Mouse (Mus musculus) MEL (cell line): ENCODE measurements around the gene Rab24. TPM values are rescaled to one million over a fixed set of nuclear protein-coding genes. Genes with fewer than 3 reads are reported as not detected.
A peak's percentile ranks its signal among the peaks of the same experiment; 100 is the strongest.

Source experiments
- DNase-seq: peaks from one replicate; pipeline ENCODE4 v3.0.0; 2011; ENCODE audit warnings: low read depth, low spot score
- H3K27ac ChIP-seq: 2 replicates; pipeline ENCODE4 v1.5.1; 2012; ENCODE audit warnings: low read depth, mild to moderate bottlenecking, control low read depth, low read length, moderate library complexity; ENCODE audit not compliant: control insufficient read depth
- H3K27me3 ChIP-seq, 2 experiments: fragments of 150-350 bp in 1 of 2; sonication (generic) in 1 of 2; 2 replicates each; pipeline ENCODE4 v1.6.1; 2012; ENCODE audit warnings: low read length in 2 of 2, mild to moderate bottlenecking in 2 of 2, improper control_type of control experiment in 1 of 2, moderate library complexity in 1 of 2; ENCODE audit not compliant: insufficient read depth in 2 of 2, control insufficient read depth in 1 of 2
- H3K36me3 ChIP-seq, 2 experiments: 2 replicates each; pipeline ENCODE4 v1.6.1; 2012 to 2014; ENCODE audit warnings: low read length in 2 of 2, improper control_type of control experiment in 1 of 2, inconsistent platforms in 1 of 2, mild to moderate bottlenecking in 1 of 2; ENCODE audit not compliant: insufficient read depth in 2 of 2, control insufficient read depth in 1 of 2
- H3K4me1 ChIP-seq, 2 experiments: fragments of 150-350 bp in 1 of 2; sonication (generic) in 1 of 2; 2 replicates each; pipeline ENCODE4 v1.6.1; 2012; ENCODE audit warnings: low read length in 2 of 2, improper control_type of control experiment in 1 of 2, mild to moderate bottlenecking in 1 of 2; ENCODE audit not compliant: insufficient read depth in 2 of 2, control insufficient read depth in 1 of 2
- H3K4me3 ChIP-seq, 2 experiments: fragments of 150-350 bp in 1 of 2; sonication (generic) in 1 of 2; 2 replicates each; pipeline ENCODE4 v1.5.1; 2012; ENCODE audit warnings: low read depth in 2 of 2, low read length in 2 of 2, mild to moderate bottlenecking in 2 of 2, moderate library complexity in 2 of 2, control low read depth in 1 of 2, improper control_type of control experiment in 1 of 2; ENCODE audit not compliant: control insufficient read depth in 1 of 2, insufficient read depth in 1 of 2
- H3K79me2 ChIP-seq: 2 replicates; pipeline ENCODE4 v1.6.1; 2012; ENCODE audit warnings: mild to moderate bottlenecking, low read length, moderate library complexity; ENCODE audit not compliant: control insufficient read depth, poor library complexity, insufficient read depth
- H3K9ac ChIP-seq: 2 replicates; pipeline ENCODE4 v1.6.1; 2012; ENCODE audit warnings: low read depth, mild to moderate bottlenecking, control low read depth, low read length, moderate library complexity; ENCODE audit not compliant: control insufficient read depth, poor library complexity, severe bottlenecking
- H3K9me3 ChIP-seq: fragments of 150-350 bp; sonication (generic); replicated peaks from 2 replicates; pipeline ENCODE4 v1.6.1; 2012; ENCODE audit warnings: mild to moderate bottlenecking, low read length, improper control_type of control experiment, moderate library complexity; ENCODE audit not compliant: insufficient read depth
- BHLHE40 ChIP-seq: IDR thresholded peaks from 2 replicates; pipeline ENCODE4 v1.6.1; 2012; ENCODE audit warnings: low read depth, mild to moderate bottlenecking, inconsistent platforms, low read length, improper control_type of control experiment, borderline replicate concordance
- CHD1 ChIP-seq: IDR thresholded peaks from 2 replicates; pipeline ENCODE4 v1.6.1; 2012; ENCODE audit warnings: low read depth, mild to moderate bottlenecking, inconsistent platforms, low read length, improper control_type of control experiment
- CHD2 ChIP-seq: IDR thresholded peaks from 2 replicates; pipeline ENCODE4 v1.6.1; 2011; ENCODE audit warnings: low read length, improper control_type of control experiment
- CTCF ChIP-seq, 3 experiments: IDR thresholded peaks in 2 of 3; conservative IDR thresholded peaks in 1 of 3; 2 replicates each; pipeline ENCODE4 v1.5.1; 2011 to 2012; ENCODE audit warnings: low read length in 3 of 3, low read depth in 2 of 3, mild to moderate bottlenecking in 2 of 3, improper control_type of control experiment in 1 of 3, inconsistent platforms in 1 of 3, mixed read lengths in 1 of 3, moderate library complexity in 1 of 3; ENCODE audit not compliant: control insufficient read depth in 1 of 3, insufficient read depth in 1 of 3, poor library complexity in 1 of 3, severe bottlenecking in 1 of 3
- EP300 ChIP-seq, 2 experiments: IDR thresholded peaks; 2 replicates each; pipeline ENCODE4 v1.6.1; 2011; ENCODE audit warnings: improper control_type of control experiment in 2 of 2, low read length in 2 of 2, low read depth in 1 of 2, mild to moderate bottlenecking in 1 of 2
- GABPA ChIP-seq: IDR thresholded peaks from 2 replicates; pipeline ENCODE4 v1.6.1; 2012; ENCODE audit warnings: low read depth, mild to moderate bottlenecking, inconsistent platforms, low read length, improper control_type of control experiment, moderate library complexity
- JUND ChIP-seq: IDR thresholded peaks from 2 replicates; pipeline ENCODE4 v1.6.1; 2011; ENCODE audit warnings: low read depth, mild to moderate bottlenecking, improper control_type of control experiment, low read length
- KAT2A ChIP-seq: conservative IDR thresholded peaks from 2 replicates; pipeline ENCODE4 v1.6.1; 2012; ENCODE audit warnings: low read depth, low read length, improper control_type of control experiment, inconsistent platforms
- MAFK ChIP-seq: IDR thresholded peaks from 2 replicates; pipeline ENCODE4 v1.6.1; 2011; ENCODE audit warnings: low read depth, mild to moderate bottlenecking, low read length, improper control_type of control experiment, borderline replicate concordance
- MAX ChIP-seq: IDR thresholded peaks from 2 replicates; pipeline ENCODE4 v1.6.1; 2011; ENCODE audit warnings: low read length, improper control_type of control experiment
- MEF2A ChIP-seq: IDR thresholded peaks from 2 replicates; pipeline ENCODE4 v1.6.1; 2014; ENCODE audit warnings: low read depth, mild to moderate bottlenecking, inconsistent platforms, low read length, improper control_type of control experiment; ENCODE audit not compliant: poor library complexity, insufficient replicate concordance, severe bottlenecking; ENCODE audit errors: extremely low read depth
- MYB ChIP-seq: IDR thresholded peaks from 2 replicates; pipeline ENCODE4 v1.6.1; 2011; ENCODE audit warnings: mild to moderate bottlenecking, low read depth, low read length, improper control_type of control experiment
- MYC ChIP-seq: IDR thresholded peaks from 2 replicates; pipeline ENCODE4 v1.6.1; 2011; ENCODE audit warnings: low read depth, mild to moderate bottlenecking, low read length, improper control_type of control experiment, moderate library complexity
- NELFE ChIP-seq: IDR thresholded peaks from 2 replicates; pipeline ENCODE4 v1.6.1; 2011; ENCODE audit warnings: low read depth, low read length, improper control_type of control experiment
- NRF1 ChIP-seq: IDR thresholded peaks from 2 replicates; pipeline ENCODE4 v1.6.1; 2014; ENCODE audit warnings: low read depth, mild to moderate bottlenecking, inconsistent platforms, low read length, improper control_type of control experiment, moderate library complexity; ENCODE audit not compliant: poor library complexity, insufficient read depth, severe bottlenecking
- POLR2AphosphoS2 ChIP-seq: IDR thresholded peaks from 2 replicates; pipeline ENCODE4 v1.6.1; 2011; ENCODE audit warnings: low read length, improper control_type of control experiment
- RAD21 ChIP-seq: IDR thresholded peaks from 2 replicates; pipeline ENCODE4 v1.6.1; 2011; ENCODE audit warnings: mild to moderate bottlenecking, low read depth, low read length, improper control_type of control experiment
- SMC3 ChIP-seq: IDR thresholded peaks from 2 replicates; pipeline ENCODE4 v1.6.1; 2011; ENCODE audit warnings: low read depth, low read length, improper control_type of control experiment
- TBP ChIP-seq: IDR thresholded peaks from 2 replicates; pipeline ENCODE4 v1.8.0; 2011; ENCODE audit warnings: low read depth, low read length, improper control_type of control experiment
- USF1 ChIP-seq: IDR thresholded peaks from 2 replicates; pipeline ENCODE4 v1.6.1; 2014; ENCODE audit warnings: low read depth, mild to moderate bottlenecking, inconsistent platforms, low read length, improper control_type of control experiment, moderate library complexity
- USF2 ChIP-seq, 2 experiments: IDR thresholded peaks; 2 replicates each; pipeline ENCODE4 v1.6.1; 2011 to 2012; ENCODE audit warnings: improper control_type of control experiment in 2 of 2, low read length in 2 of 2, borderline replicate concordance in 1 of 2, inconsistent platforms in 1 of 2, low read depth in 1 of 2, mild to moderate bottlenecking in 1 of 2; ENCODE audit not compliant: insufficient read depth in 1 of 2
- ZC3H11A ChIP-seq: IDR thresholded peaks from 2 replicates; pipeline ENCODE4 v1.6.1; 2012; ENCODE audit warnings: low read depth, mild to moderate bottlenecking, inconsistent platforms, low read length, improper control_type of control experiment
- ZKSCAN1 ChIP-seq: IDR thresholded peaks from 2 replicates; pipeline ENCODE4 v1.6.1; 2012; ENCODE audit warnings: low read depth, mild to moderate bottlenecking, inconsistent platforms, low read length, improper control_type of control experiment, moderate library complexity
- ZNF384 ChIP-seq: IDR thresholded peaks from 2 replicates; pipeline ENCODE4 v1.6.1; 2012; ENCODE audit warnings: low read depth, mild to moderate bottlenecking, inconsistent platforms, low read length, improper control_type of control experiment
- polyA plus RNA-seq, 2 experiments: library from polyadenylated mRNA; stranded (reverse) in 1 of 2; unstranded in 1 of 2; fragments of >175 nt in 1 of 2; fragments of >200 nt in 1 of 2; gene quantifications; 2 replicates each; pipeline versions ENCODE4 v1.2.1 to v1.2.4; 2012; ENCODE audit warnings: low replicate concordance in 2 of 2, low read depth in 1 of 2; ENCODE audit not compliant: insufficient read length in 2 of 2, insufficient read depth in 1 of 2, missing spikeins in 1 of 2
- total RNA-seq: library from RNA; depleted of rRNA; stranded (reverse); fragments of 300-350 nt; gene quantifications from 2 replicates; pipeline ENCODE4 v1.2.3, GENCODE M21; 2012

Gene Rab24
- total and polyA plus RNA-seq, 3 experiments: 71.0 to 75.8 TPM; not detected in 1

GRCm38 (mm10) chr13:55332331-55332730 is 10.6 kb upstream of the Rab24 start:
- H3K36me3 ChIP-seq: peaks cover 0 to 4% of the 10 kb centered on the region in 2 experiments; a peak in 1 of 4 replicates
- H3K4me1 ChIP-seq: peaks cover 0 to 8% of the 10 kb centered on the region in 2 experiments; a peak in 2 of 4 replicates
- H3K4me3 ChIP-seq: no peak overlapping the region
- DNase-seq: no peak
- peaks cover 2% of the 10 kb centered on the region; the same call in 1 of the 2 replicates for H3K79me2 ChIP-seq
- no peaks in the 10 kb centered on the region for H3K27me3 ChIP-seq
- no peak overlapping the region for H3K27ac ChIP-seq
- no peak for TF ChIP-seq USF1
- TF ChIP-seq ZC3H11A: no peak
- no peak for TF ChIP-seq CHD2
- no peak for TF ChIP-seq NELFE
- no peak for TF ChIP-seq MAFK
- TF ChIP-seq EP300 (IDR thresholded peaks at IDR 0.05; ENCODE audit: low read depth in 1 of 2, low read length in 2 of 2): no peak
- TF ChIP-seq KAT2A: no peak
- TF ChIP-seq MYC: no peak
- TF ChIP-seq ZNF384: no peak
- TF ChIP-seq RAD21: no peak
- TF ChIP-seq USF2 (IDR thresholded peaks at IDR 0.05; ENCODE audit: borderline replicate concordance in 1 of 2, insufficient read depth in 1 of 2, low read depth in 1 of 2, low read length in 2 of 2): no peak
- TF ChIP-seq MEF2A: no peak
- no peak for TF ChIP-seq JUND
- TF ChIP-seq GABPA: no peak
- no peak for TF ChIP-seq ZKSCAN1
- no peaks in the 10 kb centered on the region for H3K9me3 ChIP-seq
- no peak overlapping the region for H3K9ac ChIP-seq

GRCm38 (mm10) chr13:55330567-55331400 is 9.0 kb upstream of the Rab24 start:
- Histone ChIP-seq H3K27ac (peak overlapping the region; percentile 89), H3K4me3 (peak overlapping the region; percentile 45 to 69), H3K36me3 (peaks cover 0 to 4% of the 10 kb centered on the region in 2 experiments; a peak in 1 of 4 replicates), H3K4me1 (peaks cover 0 to 11% of the 10 kb centered on the region in 2 experiments; a peak in 2 of 4 replicates), H3K79me2 (peaks cover 2% of the 10 kb centered on the region; the same call in 1 of the 2 replicates), H3K9me3 (no peaks in the 10 kb centered on the region), H3K27me3 (no peaks in the 10 kb centered on the region), H3K9ac (peak overlapping the region; percentile 95)
- no peak for DNase-seq
- no peak for TF ChIP-seq NRF1
- TF ChIP-seq POLR2AphosphoS2: no peak
- no peak for TF ChIP-seq TBP
- TF ChIP-seq RAD21: peak; percentile 19
- TF ChIP-seq MYB: no peak
- TF ChIP-seq CTCF (IDR thresholded peaks at IDR 0.05 in 2 of 3, conservative IDR thresholded peaks at IDR 0.05 in 1 of 3; ENCODE audit: control insufficient read depth in 1 of 3, insufficient read depth in 1 of 3, low read depth in 2 of 3, low read length in 3 of 3, poor library complexity in 1 of 3, severe bottlenecking in 1 of 3): peak in 2 of 3 experiments; percentile 45 to 57; a peak in 5 of 6 replicates
- no peak for TF ChIP-seq SMC3
- no peak for TF ChIP-seq MAX
- TF ChIP-seq BHLHE40: peak; percentile 57; the same call in 1 of the 2 replicates
- TF ChIP-seq ZNF384: peak; percentile 49; the same call in 1 of the 2 replicates
- no peak for TF ChIP-seq ZKSCAN1
- TF ChIP-seq MAFK: no peak
- TF ChIP-seq CHD1: no peak
